Mouse (Mus musculus) E14TG2a.4 (cell line): ENCODE measurements around the gene Pakap.

Experiments
- H3K27me3 ChIP-seq: 2 replicates; pipeline ENCODE4 v1.6.1; 2014; ENCODE audit warnings: low read length, control low read depth; ENCODE audit not compliant: insufficient read depth
- H3K36me3 ChIP-seq: 2 replicates; pipeline ENCODE4 v1.6.1; 2014; ENCODE audit warnings: low read length, control low read depth; ENCODE audit not compliant: insufficient read depth
- H3K4me1 ChIP-seq: replicated peaks from 2 replicates; pipeline ENCODE4 v1.6.1; 2014; ENCODE audit warnings: low read depth, low read length, control low read depth
- H3K4me3 ChIP-seq: replicated peaks from 2 replicates; pipeline ENCODE4 v1.5.1; 2014; ENCODE audit warnings: mild to moderate bottlenecking, low read length
- H3K9me3 ChIP-seq: 2 replicates; pipeline ENCODE4 v1.6.1; 2014; ENCODE audit warnings: low read length, control low read depth
- CTCF ChIP-seq: conservative IDR thresholded peaks from 2 replicates; pipeline ENCODE4 v1.5.1; 2014; ENCODE audit warnings: low read length
- NANOG ChIP-seq: IDR thresholded peaks from 2 replicates; pipeline ENCODE4 v1.6.1; 2014; ENCODE audit warnings: borderline replicate concordance, low read length, mixed read lengths
- POU5F1 ChIP-seq: IDR thresholded peaks from 2 replicates; pipeline ENCODE4 v1.6.1; 2014; ENCODE audit warnings: low read length, borderline replicate concordance

The Pakap gene

DNA sequence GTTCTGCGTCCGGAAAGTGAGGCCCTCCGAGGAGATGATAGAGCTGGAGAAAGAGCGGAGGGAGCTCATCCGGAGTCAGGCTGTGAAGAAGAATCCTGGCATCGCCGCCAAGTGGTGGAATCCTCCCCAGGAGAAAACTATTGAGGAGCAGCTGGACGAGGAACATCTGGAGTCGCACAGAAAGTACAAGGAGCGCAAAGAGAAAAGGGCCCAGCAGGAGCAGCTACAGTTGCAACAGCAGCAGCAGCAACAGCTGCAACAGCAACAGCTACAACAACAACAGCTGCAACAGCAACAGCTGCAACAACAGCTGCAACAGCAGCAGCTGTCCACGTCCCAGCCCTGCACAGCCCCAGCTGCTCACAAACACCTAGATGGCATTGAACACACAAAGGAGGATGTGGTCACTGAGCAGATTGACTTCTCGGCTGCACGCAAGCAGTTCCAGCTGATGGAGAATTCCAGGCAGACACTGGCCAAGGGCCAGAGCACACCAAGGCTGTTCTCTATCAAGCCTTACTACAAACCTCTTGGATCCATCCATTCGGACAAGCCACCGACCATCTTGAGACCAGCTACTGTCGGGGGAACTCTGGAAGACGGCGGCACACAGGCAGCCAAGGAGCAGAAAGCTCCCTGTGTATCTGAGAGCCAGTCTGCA is 287.4 kb downstream of the Pakap start:
- Histone ChIP-seq H3K4me3 (no peak overlapping the region), H3K27me3 (no peaks in the 10 kb centered on the region), H3K4me1 (peaks cover 25% of the 10 kb centered on the region; the same call in 1 of the 2 replicates), H3K36me3 (peaks cover 93% of the 10 kb centered on the region), H3K9me3 (peaks cover 50% of the 10 kb centered on the region)
- TF ChIP-seq CTCF (no peak), NANOG (no peak), POU5F1 (no peak)

DNA sequence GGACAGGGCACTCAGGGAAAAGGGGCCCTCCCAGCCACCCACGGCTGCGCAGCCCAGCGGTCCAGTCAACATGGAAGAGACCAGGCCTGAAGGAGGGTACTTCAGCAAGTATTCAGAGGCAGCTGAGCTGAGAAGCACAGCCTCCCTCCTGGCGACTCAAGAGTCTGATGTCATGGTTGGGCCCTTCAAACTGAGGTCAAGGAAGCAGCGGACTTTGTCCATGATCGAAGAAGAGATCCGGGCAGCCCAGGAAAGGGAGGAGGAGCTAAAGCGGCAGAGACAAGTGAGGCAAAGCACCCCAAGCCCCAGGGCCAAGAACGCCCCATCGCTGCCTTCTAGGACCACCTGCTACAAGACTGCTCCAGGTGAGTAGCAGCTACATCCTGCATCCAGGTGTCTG is 288.7 kb downstream of the Pakap start:
- Histone ChIP-seq H3K4me3 (no peak overlapping the region), H3K27me3 (no peaks in the 10 kb centered on the region), H3K4me1 (peaks cover 25% of the 10 kb centered on the region; the same call in 1 of the 2 replicates), H3K9me3 (peaks cover 44% of the 10 kb centered on the region), H3K36me3 (peaks cover 91% of the 10 kb centered on the region)
- TF ChIP-seq CTCF: no peak
- TF ChIP-seq POU5F1: no peak
- no peak for TF ChIP-seq NANOG

DNA sequence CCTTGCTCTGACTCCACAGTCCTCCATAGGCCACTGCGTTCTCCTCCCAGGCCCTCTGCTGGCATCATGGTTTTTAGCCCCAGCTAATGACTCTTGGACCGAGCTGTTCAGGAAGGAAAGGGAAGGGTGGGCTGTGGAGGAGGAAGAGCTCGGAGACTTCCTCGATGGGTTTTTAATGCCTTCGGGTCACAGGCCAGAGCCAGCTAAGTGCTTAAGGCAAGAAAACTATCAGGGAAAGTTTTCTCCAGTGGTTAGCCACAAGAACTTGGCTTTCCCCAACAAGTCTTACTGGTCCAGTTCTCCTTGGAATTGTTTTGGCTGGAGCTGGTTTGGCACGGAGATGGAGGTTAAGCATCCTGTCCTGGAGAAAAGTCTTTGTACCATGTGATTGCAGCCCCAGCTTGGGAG is 292.2 kb downstream of the Pakap start:
- H3K4me3 ChIP-seq: no peak overlapping the region
- TF ChIP-seq CTCF (no peak), NANOG (no peak), POU5F1 (no peak)
- H3K27me3 ChIP-seq: no peaks in the 10 kb centered on the region
- peaks cover 35% of the 10 kb centered on the region for H3K9me3 ChIP-seq
- H3K36me3 ChIP-seq: peaks cover 67% of the 10 kb centered on the region
- H3K4me1 ChIP-seq: peaks cover 19% of the 10 kb centered on the region; the same call in 1 of the 2 replicates

DNA sequence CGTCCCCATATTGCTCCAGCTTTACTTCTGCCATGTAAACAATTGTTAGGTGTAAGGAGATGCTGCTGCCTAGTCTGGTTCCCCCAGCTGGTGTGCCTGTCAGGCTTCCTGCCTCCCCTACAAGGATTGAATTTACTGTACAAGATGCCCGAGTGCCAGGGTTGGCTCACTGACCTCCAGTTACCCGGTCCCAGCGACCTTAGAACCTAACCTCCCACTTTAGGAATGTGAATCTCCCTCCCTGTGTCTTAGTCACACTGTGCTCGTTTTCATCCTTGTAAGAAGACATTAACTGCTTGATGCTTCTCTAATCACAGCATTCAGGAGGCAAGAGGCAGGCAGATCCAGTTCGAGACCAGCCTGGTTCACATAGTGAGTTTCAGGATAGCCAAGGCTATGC is 293.2 kb downstream of the Pakap start:
- H3K27me3 ChIP-seq: no peaks in the 10 kb centered on the region
- H3K4me1 ChIP-seq: peaks cover 24% of the 10 kb centered on the region
- H3K36me3 ChIP-seq: peaks cover 66% of the 10 kb centered on the region
- TF ChIP-seq NANOG (no peak), POU5F1 (no peak), CTCF (no peak)
- peaks cover 35% of the 10 kb centered on the region for H3K9me3 ChIP-seq
- H3K4me3 ChIP-seq: no peak overlapping the region

DNA sequence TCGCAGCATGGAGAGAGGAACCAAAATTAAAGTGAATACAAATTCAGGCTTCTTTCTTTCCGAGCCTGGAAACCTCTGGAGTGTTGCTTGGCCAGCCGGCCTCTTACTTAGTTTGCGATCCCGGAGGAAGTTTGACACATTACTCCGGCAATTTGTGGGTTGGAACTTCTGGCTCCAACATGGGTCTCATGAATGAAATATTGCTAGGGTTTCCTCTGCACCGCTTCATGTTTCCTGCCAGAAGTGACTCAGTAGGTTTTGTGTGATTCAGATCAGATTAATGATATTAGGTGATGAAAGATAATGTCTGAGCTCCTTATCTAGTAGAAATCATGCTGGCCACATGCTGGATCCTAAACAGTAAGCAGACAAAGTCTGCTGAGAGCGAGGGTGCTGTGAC is 293.9 kb downstream of the Pakap start:
- no peak for TF ChIP-seq NANOG
- no peak for TF ChIP-seq CTCF
- no peak for TF ChIP-seq POU5F1
- no peak overlapping the region for H3K4me3 ChIP-seq

DNA sequence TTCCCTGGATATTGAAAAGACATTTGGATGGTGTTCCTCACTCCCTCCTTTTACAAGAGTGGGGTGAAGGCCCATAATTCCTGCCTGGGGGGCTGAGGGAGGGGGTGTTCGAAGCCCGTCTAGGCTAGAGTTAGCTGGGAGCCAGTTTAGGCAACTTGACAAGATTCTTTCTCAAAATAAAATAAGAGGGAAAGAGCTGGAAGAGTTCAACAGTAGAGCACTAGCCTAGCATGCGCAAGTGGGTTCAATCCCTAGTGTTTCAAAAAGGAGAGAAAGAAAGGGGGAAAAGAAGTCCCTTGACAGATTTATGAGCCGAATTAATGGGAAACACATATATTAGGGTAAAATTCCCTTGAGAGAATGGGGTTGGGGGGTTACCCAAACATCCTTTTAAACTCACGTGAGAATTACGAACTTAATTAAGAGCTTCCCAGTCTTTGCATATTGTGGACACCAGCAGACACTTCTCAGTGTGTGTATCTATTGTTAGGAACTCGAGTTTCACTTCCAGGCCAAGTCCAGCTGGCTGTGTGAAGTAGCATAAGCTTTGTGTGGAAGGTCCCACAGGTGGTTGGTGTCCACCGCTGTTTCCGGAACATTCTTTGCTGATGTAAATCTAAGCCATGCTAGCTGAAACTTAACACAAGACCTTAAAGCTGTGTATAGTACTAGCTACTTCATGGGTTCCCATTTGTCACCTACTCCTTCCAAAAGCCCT is 294.4 kb downstream of the Pakap start:
- Histone ChIP-seq H3K4me1 (peaks cover 29% of the 10 kb centered on the region), H3K27me3 (no peaks in the 10 kb centered on the region), H3K36me3 (peaks cover 58% of the 10 kb centered on the region), H3K9me3 (peaks cover 31% of the 10 kb centered on the region), H3K4me3 (no peak overlapping the region)
- TF ChIP-seq CTCF (no peak), POU5F1 (no peak), NANOG (no peak)

More for the DNA sequence above, 293.9 kb downstream of the Pakap start:
- peaks cover 61% of the 10 kb centered on the region for H3K36me3 ChIP-seq
- H3K9me3 ChIP-seq: peaks cover 31% of the 10 kb centered on the region
- H3K27me3 ChIP-seq: no peaks in the 10 kb centered on the region
- H3K4me1 ChIP-seq: peaks cover 24% of the 10 kb centered on the region

DNA sequence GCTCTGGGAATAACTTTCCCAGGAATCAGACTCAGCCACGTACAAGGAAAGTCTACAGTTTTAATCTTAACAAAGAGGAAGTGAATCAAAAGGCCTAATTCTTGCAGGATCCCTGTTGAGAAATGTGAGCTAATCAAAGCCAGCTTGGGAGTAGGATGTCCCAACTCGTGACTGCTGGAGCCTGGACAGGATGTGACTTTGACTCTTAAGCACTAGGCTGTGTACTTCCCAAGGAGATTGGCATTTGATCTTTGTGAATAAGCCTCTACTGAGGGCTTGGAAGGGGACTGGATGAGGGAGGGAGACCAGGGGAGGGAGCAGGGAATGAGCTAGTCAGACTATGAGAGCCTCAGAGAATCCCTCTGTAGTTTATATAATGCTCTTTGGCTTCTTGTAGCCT is 298.1 kb downstream of the Pakap start:
- no peak for TF ChIP-seq CTCF
- no peak for TF ChIP-seq POU5F1
- no peak for TF ChIP-seq NANOG
- Histone ChIP-seq H3K4me3 (no peak overlapping the region), H3K4me1 (peaks cover 27% of the 10 kb centered on the region), H3K9me3 (peaks cover 45% of the 10 kb centered on the region), H3K27me3 (no peaks in the 10 kb centered on the region), H3K36me3 (peaks cover 27% of the 10 kb centered on the region)

DNA sequence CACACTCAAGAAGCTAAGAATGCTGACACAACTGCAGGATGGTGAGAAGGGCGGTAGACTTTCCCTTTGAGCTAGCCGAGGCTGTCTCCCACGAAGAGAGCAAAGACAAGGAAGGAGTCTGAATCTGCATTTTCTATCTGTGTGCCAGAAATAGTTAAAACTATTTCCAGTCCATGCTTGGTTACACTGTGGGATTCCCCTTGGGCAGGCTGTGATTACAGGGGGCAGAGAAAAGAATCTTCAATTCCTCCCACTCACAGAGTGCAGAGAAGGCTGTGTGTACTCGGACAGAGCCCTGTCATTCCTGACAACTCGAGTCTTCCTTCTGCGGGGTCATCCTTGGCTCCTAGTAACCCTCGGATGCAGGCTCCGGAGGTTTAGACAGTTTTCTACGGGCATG is 299.0 kb downstream of the Pakap start:
- peaks cover 50% of the 10 kb centered on the region for H3K9me3 ChIP-seq
- H3K36me3 ChIP-seq: peaks cover 29% of the 10 kb centered on the region
- peaks cover 24% of the 10 kb centered on the region for H3K4me1 ChIP-seq
- no peak for TF ChIP-seq POU5F1
- no peak for TF ChIP-seq CTCF
- no peaks in the 10 kb centered on the region for H3K27me3 ChIP-seq
- H3K4me3 ChIP-seq: 0 out of 2 replicates have a peak overlapping the region, but pooled peaks have one; percentile 0

DNA sequence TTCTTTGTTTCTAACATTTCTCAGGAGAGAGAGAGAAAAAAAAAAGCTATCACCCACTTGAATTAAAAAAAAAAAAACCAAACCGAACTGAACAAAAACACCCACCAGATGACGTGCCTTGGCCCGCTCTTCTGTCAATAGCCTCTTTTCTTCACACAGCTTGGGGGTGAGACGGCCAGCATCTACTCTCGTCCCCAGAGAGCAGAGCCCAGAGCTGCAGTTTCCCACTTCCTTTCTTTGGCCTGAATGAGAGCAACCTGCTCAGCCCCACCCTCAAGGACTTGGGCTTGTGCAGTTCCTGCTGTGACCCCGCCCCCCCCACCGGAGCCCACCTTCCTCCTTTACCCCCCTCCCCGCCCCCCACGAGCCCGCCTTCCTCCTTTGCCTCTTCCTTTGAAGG is 299.5 kb downstream of the Pakap start:
- H3K36me3 ChIP-seq: peaks cover 33% of the 10 kb centered on the region
- TF ChIP-seq POU5F1 (no peak), NANOG (no peak), CTCF (no peak)
- H3K27me3 ChIP-seq: no peaks in the 10 kb centered on the region
- peaks cover 50% of the 10 kb centered on the region for H3K9me3 ChIP-seq
- 0 out of 2 replicates have a peak overlapping the region, but pooled peaks have one; percentile 0 for H3K4me3 ChIP-seq
- H3K4me1 ChIP-seq: peaks cover 24% of the 10 kb centered on the region
